Mouse (Mus musculus): ENCODE measurements around the gene Ltbp1. TPM values are rescaled to one million over a fixed set of nuclear protein-coding genes. Genes with fewer than 3 reads are reported as not detected.

Gene Ltbp1
- polyA plus RNA-seq, 1 experiment from 2014 or later, result 28.3 TPM

- Histone ChIP-seq H3K36me3 (no peaks in the 10 kb centered on the region), H3K4me2 (peak overlapping the region; percentile 97), H3K9me3 (no peaks in the 10 kb centered on the region), H3K27ac (peak overlapping the region; percentile 87), H3K27me3 (no peaks in the 10 kb centered on the region), H3K9ac (peak overlapping the region; percentile 75), H3K4me3 (peak overlapping the region; percentile 68), H3K4me1 (peaks cover 14% of the 10 kb centered on the region)
- under 1% methylated on average over 88 of the region's 94 CpGs for WGBS
- ATAC-seq (ENCODE audit: borderline replicate concordance, extremely low read depth, low FRiP score, low TSS enrichment), result peak; percentile 76
Observed at GRCm38 (mm10) chr17:75005685-75006680, 615 bp downstream of the Ltbp1 start.

GRCm38 (mm10) chr17:75010955-75011354 is 5.6 kb downstream of the Ltbp1 start:
- H3K36me3 ChIP-seq, result no peaks in the 10 kb centered on the region
- H3K4me1 ChIP-seq, result peaks cover 24% of the 10 kb centered on the region
- no peaks in the 10 kb centered on the region for H3K27me3 ChIP-seq
- 67% methylated on average over 6 of the region's 6 CpGs for WGBS
- H3K4me3 ChIP-seq, result no peak overlapping the region
- no peak overlapping the region for H3K27ac ChIP-seq
- no peaks in the 10 kb centered on the region for H3K9me3 ChIP-seq
- no peak overlapping the region for H3K4me2 ChIP-seq
- H3K9ac ChIP-seq, result no peak overlapping the region
- ATAC-seq (ENCODE audit: borderline replicate concordance, extremely low read depth, low FRiP score, low TSS enrichment), result no peak

- no peaks in the 10 kb centered on the region for H3K27me3 ChIP-seq
- no peak overlapping the region for H3K27ac ChIP-seq
- WGBS, result 60% methylated on average over 4 of the region's 4 CpGs
- H3K9ac ChIP-seq, result no peak overlapping the region
- no peak for ATAC-seq (ENCODE audit: borderline replicate concordance, extremely low read depth, low FRiP score, low TSS enrichment)
- no peak overlapping the region for H3K4me2 ChIP-seq
- H3K4me1 ChIP-seq, result 0 out of 2 replicates have a peak, but pooled peaks cover 13% of the 10 kb centered on the region
- no peaks in the 10 kb centered on the region for H3K9me3 ChIP-seq
- no peaks in the 10 kb centered on the region for H3K36me3 ChIP-seq
- H3K4me3 ChIP-seq, result no peak overlapping the region
Observed at GRCm38 (mm10) chr17:75013211-75013610, 7.8 kb downstream of the Ltbp1 start.

- ATAC-seq (ENCODE audit: borderline replicate concordance, extremely low read depth, low FRiP score, low TSS enrichment), result no peak
- H3K9me3 ChIP-seq, result no peaks in the 10 kb centered on the region
- no peaks in the 10 kb centered on the region for H3K27me3 ChIP-seq
- no peak overlapping the region for H3K9ac ChIP-seq
- H3K4me2 ChIP-seq, result no peak overlapping the region
- H3K4me1 ChIP-seq, result 0 out of 2 replicates have a peak, but pooled peaks cover 13% of the 10 kb centered on the region
- no peak overlapping the region for H3K27ac ChIP-seq
- WGBS, result 54% methylated on average over 10 of the region's 10 CpGs
- no peaks in the 10 kb centered on the region for H3K36me3 ChIP-seq
- H3K4me3 ChIP-seq, result no peak overlapping the region
Observed at GRCm38 (mm10) chr17:75013868-75014267, 8.5 kb downstream of the Ltbp1 start.

DNA sequence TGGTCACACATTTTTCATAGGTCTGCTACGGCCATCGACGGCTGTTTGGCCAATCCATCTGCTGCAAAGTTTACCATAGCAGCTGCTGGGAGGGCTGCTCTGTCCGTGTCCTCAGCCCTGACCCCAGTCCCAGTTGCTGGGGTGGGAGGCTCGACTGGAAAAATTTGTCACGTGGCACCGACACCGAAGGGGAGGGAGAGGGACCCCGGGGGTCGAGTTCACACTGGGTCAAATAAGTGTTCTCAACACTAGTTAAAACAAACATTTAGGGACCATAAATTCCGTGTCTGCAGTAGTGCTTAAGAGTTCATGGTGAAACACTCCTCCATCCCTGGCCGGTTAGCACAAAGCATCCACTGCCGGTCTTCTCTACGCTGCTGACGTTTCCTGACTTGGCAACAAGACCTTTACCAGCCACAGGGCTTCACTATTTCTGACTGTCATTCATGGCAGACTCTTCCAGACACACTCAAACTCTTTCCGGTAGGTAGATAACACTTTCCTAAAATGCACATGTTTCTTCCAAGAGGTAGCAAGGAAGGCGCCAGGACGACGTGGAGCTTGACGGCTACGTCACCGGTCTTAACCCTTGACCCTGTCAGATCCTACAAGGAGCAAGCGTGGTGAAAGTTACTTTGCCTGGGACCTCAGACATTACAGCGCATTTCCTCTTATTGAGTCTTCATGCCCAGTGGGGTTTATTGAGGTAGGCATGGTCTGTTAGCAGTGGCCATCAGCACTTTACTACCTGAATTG is 9.4 kb downstream of the Ltbp1 start:
- H3K4me2 ChIP-seq, result no peak overlapping the region
- ATAC-seq (ENCODE audit: borderline replicate concordance, extremely low read depth, low FRiP score, low TSS enrichment), result peak; percentile 53; the same call in 1 of the 2 replicates
- H3K27ac ChIP-seq, result no peak overlapping the region
- H3K4me3 ChIP-seq, result no peak overlapping the region
- 0 out of 2 replicates have a peak, but pooled peaks cover 13% of the 10 kb centered on the region for H3K4me1 ChIP-seq
- no peaks in the 10 kb centered on the region for H3K36me3 ChIP-seq
- H3K9me3 ChIP-seq, result no peaks in the 10 kb centered on the region
- H3K9ac ChIP-seq, result no peak overlapping the region
- H3K27me3 ChIP-seq, result no peaks in the 10 kb centered on the region
- WGBS, result 33% methylated on average over 24 of the region's 24 CpGs

DNA sequence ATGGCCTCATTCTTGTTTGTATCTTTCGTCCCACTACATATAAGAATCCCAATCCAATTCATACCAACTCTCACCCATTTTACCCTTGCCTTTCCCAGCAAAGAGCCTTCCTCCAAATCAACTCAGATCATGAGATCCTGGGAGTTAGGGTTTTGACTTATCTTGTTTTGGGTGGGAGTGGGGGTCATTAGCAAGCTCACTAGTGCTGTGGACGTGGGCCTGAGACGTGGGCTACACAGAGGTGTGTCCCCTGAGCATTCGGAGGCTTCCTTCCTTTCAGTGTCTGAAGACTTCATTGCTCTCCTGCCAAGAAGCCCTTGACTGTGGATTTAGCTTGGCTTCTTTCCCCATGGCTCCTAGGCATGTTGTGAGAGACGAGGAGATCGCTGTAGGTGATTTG is 10.2 kb downstream of the Ltbp1 start:
- Histone ChIP-seq H3K27ac (no peak overlapping the region), H3K4me1 (0 out of 2 replicates have a peak, but pooled peaks cover 13% of the 10 kb centered on the region), H3K27me3 (no peaks in the 10 kb centered on the region), H3K9me3 (no peaks in the 10 kb centered on the region), H3K4me3 (no peak overlapping the region), H3K36me3 (no peaks in the 10 kb centered on the region), H3K9ac (no peak overlapping the region), H3K4me2 (no peak overlapping the region)
- ATAC-seq (ENCODE audit: borderline replicate concordance, extremely low read depth, low FRiP score, low TSS enrichment), result no peak
- 67% methylated on average over 6 of the region's 6 CpGs for WGBS

GRCm38 (mm10) chr17:75017423-75017822 is 12.1 kb downstream of the Ltbp1 start:
- H3K9ac ChIP-seq, result no peak overlapping the region
- H3K4me3 ChIP-seq, result no peak overlapping the region
- H3K4me1 ChIP-seq, result 0 out of 2 replicates have a peak, but pooled peaks cover 13% of the 10 kb centered on the region
- WGBS, result 76% methylated on average over 7 of the region's 7 CpGs
- no peaks in the 10 kb centered on the region for H3K27me3 ChIP-seq
- no peak for ATAC-seq (ENCODE audit: borderline replicate concordance, extremely low read depth, low FRiP score, low TSS enrichment)
- no peak overlapping the region for H3K4me2 ChIP-seq
- H3K36me3 ChIP-seq, result no peaks in the 10 kb centered on the region
- H3K27ac ChIP-seq, result no peak overlapping the region
- no peaks in the 10 kb centered on the region for H3K9me3 ChIP-seq

DNA sequence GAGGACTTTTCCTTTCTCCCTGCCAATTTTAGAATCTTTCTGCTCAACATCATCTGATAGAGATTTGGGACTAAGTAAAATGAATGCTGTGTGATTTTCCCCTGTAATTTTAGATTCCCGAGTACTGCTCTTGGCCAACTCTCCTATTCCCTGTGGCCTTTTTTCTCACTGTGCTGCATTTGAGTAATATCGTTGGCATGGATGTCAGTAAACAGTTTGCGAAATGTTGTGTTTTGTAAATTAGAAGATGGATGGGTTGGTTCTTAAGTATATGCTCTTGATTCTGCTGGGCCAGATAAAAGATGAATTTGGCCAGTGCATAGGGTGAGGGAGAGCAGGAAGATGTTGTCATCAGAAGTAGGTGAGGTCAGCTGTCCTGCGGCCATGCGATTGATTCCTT is 12.8 kb downstream of the Ltbp1 start:
- Histone ChIP-seq H3K27ac (no peak overlapping the region), H3K36me3 (no peaks in the 10 kb centered on the region), H3K9ac (no peak overlapping the region), H3K4me1 (0 out of 2 replicates have a peak, but pooled peaks cover 13% of the 10 kb centered on the region), H3K4me3 (no peak overlapping the region), H3K27me3 (no peaks in the 10 kb centered on the region), H3K4me2 (no peak overlapping the region), H3K9me3 (no peaks in the 10 kb centered on the region)
- WGBS, result 82% methylated on average over 5 of the region's 5 CpGs
- no peak for ATAC-seq (ENCODE audit: borderline replicate concordance, extremely low read depth, low FRiP score, low TSS enrichment)

DNA sequence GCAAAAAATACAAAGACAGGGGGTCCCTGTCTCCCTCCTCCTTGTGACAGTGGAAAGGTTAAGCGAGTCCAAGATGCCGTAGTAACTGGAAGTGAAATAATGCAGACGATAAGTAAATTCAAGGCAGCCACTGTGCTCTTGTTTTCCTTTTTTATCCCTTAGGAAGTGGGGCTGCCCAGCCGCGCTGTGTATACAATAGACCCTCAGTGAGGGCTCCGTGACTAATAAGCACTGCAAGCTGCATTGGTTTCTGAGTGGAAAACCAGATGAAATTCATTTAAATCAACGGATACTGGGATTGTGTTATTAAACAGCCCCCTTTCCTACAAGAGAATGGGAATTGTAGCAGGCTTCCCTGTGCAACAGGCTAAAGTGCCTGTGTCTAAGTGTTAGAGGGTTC is 14.7 kb downstream of the Ltbp1 start:
- Histone ChIP-seq H3K27me3 (no peaks in the 10 kb centered on the region), H3K4me1 (no peaks in the 10 kb centered on the region), H3K9ac (no peak overlapping the region), H3K4me2 (no peak overlapping the region), H3K27ac (no peak overlapping the region), H3K9me3 (no peaks in the 10 kb centered on the region), H3K36me3 (no peaks in the 10 kb centered on the region), H3K4me3 (no peak overlapping the region)
- 56% methylated on average over 7 of the region's 7 CpGs for WGBS
- no peak for ATAC-seq (ENCODE audit: borderline replicate concordance, extremely low read depth, low FRiP score, low TSS enrichment)

DNA sequence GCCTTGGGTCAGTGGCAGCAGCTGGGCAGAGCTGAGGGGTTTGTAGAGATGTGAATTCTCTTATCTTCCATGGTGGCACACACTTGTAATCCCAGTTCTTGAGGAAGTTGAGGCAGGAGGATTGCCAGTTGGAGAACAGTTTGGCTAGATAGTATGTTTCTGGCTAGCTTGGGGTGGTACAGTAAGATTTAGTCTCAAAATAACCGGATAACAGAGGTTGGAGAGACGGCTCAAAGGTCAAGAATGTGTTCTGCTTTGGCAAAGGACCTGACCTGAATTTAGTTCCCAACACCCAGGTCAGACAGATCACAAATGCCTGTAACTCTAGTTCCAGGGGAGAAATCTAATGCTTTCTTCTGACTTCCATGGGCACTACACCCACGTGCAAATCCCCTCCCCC is 15.3 kb downstream of the Ltbp1 start:
- Histone ChIP-seq H3K4me1 (no peaks in the 10 kb centered on the region), H3K36me3 (no peaks in the 10 kb centered on the region), H3K9ac (no peak overlapping the region), H3K27me3 (no peaks in the 10 kb centered on the region), H3K4me2 (no peak overlapping the region), H3K27ac (no peak overlapping the region), H3K4me3 (no peak overlapping the region), H3K9me3 (no peaks in the 10 kb centered on the region)
- WGBS, result 70% methylated on average over 3 of the region's 3 CpGs
- ATAC-seq (ENCODE audit: borderline replicate concordance, extremely low read depth, low FRiP score, low TSS enrichment), result no peak

DNA sequence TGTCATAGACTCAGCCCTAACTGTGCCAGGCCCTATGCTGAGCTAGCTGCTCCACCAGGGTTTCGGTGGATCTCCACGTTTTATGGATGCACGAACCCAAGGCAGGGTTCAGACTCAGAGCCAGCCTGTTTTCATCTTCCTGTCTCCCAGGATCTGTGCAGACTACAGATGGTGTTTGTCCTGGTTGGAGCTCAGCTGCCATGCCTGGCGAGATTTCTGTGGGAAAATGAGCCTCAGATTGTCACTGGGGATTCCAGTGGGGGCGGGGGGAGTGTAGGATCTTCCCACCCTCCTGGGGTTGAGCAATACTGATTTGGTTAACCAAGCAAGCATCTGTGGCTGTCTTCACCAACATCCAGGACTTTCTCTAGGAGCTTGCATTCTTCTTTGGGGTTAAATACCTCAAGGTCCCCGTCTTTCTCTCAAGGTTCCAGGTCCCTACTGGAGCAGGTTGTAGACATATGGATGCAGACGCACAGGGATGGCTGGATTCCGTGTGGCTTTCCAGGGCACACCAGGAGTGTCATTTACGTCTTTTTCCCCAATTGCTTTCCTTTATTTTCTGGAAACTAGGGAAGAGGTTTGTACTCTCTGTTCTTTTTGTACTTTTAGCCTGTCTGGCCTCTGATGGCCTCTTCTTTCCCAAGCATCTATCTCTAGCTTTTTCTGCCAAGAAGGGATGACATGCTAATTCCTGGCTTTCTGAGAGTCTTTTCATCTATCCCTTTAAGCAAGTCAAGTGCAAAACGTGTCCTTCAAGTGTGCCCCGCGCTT is 22.2 kb downstream of the Ltbp1 start:
- WGBS, result 75% methylated on average over 12 of the region's 12 CpGs
- Histone ChIP-seq H3K27me3 (peaks cover 9% of the 10 kb centered on the region; the same call in 1 of the 2 replicates), H3K4me3 (no peak overlapping the region), H3K36me3 (no peaks in the 10 kb centered on the region), H3K4me2 (no peak overlapping the region), H3K9ac (no peak overlapping the region), H3K27ac (no peak overlapping the region), H3K4me1 (no peaks in the 10 kb centered on the region), H3K9me3 (no peaks in the 10 kb centered on the region)
- no peak for ATAC-seq (ENCODE audit: borderline replicate concordance, extremely low read depth, low FRiP score, low TSS enrichment)

Measured in lung, embryonic 15.5 days (tissue).